Mouse (Mus musculus) left cerebral cortex, adult 9 months (tissue): ENCODE results near the gene Oscar.
A peak's percentile ranks its signal among the peaks of the same experiment; 100 is the strongest.

Source experiments
- DNase-seq, 2 experiments: peaks; one replicate each; pipeline ENCODE4 v3.0.0; 2022; ENCODE audit warnings: low spot score in 2 of 2

Oscar gene

DNA sequence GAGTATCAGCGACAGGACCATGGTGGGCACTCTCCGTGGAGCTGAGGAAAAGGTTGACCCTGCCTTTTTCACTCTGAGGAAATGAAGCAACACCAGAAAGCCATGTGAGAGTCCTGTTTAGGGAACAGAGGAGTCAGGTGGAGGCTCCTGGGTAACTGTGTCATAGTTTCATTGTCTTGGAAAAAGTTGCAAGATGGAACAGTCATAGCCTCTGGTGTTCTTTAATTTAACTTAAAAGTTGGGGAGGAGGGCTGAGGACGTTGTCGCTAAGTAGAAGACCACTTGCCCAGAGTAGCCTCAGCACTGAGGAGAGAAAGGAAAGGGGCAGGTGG is at the start of gene Oscar:
Gene Oscar, minus strand, starts transcription at position 101 of the 332 bp plus-strand sequence.
- DNase-seq, result no peak

DNA sequence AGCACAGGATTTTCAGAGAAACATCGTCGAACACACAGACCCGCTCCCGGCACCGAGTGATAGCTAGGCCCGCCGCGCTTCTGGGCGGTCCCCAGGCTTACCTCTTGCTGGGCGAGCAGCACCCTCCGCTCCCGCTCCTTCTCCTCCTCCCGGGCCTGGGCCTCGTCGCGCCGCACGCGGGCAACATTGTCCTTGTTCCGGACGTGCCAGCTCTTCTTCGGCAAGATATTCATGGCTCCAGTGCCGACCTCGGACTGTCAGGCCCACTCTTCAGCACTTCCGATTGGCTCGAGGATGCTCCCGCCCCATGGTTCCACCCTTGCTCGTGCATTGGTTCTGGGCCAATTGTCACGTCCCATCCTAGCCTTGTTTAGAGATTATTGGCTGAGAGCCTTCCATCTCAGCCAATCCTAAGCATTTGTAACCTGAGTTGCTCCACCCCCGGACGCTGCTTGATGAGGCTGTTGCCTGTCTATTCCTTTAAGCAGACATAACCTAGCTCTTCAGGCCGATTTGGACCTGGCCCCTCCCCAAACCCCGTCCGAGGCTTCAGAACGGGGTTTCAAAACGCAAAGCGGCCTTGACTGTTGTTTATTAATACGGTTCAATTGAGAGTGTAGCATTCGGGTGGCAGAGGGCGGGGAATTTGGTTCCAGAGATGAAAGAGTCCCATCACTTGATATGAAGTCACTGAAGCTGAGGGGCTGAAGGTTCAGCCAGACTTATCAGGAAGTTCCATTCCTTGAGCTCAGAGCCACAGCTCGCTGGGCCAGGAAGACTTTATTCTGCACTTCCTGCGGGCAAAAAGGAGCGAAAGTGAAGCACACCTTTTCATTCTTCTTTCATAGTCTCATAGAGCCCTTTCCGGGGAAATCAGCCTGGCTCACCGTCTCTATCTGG is 49.5 kb upstream of the Oscar start, which contains the start of gene Leng1:
Gene Leng1, minus strand, starts transcription at position 626 of the 900 bp plus-strand sequence.
- DNase-seq, result peak; percentile 92 to 98

DNA sequence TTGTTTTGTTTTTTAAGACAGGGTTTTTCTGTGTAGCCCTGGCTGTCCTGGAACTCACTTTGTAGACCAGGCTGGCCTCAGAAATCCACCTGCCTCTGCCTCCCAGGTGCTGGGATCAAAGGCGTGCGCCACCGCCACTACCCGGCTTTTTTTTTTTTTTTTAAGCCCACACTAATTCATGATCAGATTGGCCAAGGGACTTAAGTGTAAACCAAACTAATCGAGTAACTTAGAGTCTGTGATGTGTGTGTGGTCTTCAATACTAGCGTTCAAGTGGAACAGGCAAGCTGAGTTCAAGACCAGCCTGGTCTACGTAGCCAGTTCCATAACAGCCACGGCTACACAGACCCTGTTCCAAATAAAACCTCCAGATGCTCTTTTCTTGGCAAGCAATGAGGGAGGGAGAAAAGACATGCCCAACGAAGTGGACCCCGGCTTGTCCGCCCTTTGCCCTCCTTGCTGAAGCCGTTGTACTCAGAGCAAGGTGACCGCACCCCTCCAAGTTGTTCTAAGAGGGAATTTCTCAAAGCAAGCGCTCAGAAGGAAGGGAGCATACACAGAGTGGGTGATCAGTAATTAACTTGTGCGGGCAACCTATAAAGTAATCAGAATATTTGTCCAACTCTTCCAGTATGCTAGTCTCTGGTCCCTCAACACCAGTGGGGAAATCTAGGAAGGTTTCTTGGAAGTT is 48.7 kb upstream of the Oscar start:
- no peak for DNase-seq

DNA sequence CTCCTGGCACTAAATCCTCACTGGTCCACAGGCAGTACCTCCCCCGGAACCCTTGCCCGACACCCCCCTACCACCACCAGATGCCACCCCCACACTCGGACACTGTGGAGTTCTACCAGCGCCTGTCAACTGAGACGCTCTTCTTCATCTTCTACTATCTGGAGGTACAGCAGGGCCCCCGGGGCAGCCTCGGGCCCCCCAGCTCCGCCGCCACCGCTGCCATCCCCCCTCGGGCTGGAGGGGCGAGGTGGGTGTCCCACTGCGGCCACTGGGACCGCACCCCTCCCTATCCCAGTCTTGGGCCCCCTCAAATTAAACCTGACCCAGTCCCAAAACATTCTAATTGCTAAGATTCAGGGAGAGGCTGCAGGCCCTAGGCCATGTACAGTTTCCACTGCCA is 42.6 kb upstream of the Oscar start:
- no peak for DNase-seq

GRCm38 (mm10) chr7:3656966-3657365 is 41.0 kb upstream of the Oscar start:
- no peak for DNase-seq

DNA sequence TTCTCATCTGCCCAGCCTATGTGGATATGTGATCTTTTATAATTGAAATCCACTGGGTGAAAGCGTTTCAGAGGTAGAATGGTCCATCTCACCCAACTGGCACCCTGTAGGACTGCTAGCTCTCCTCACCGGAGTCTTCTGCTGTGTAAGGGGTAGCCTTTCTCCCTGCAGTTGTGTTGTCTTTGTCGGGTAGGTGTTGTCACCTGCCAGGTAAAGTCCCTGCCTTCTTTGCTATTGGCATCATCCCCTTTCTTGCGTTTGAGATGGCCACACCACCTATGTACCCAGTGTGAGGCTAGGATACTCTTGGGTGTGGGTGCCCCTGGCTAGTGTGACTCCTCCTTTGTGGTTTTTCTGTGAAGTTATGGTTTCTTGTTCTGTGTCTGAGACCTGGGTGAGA is 30.7 kb upstream of the Oscar start:
- DNase-seq, result no peak

GRCm38 (mm10) chr7:3646188-3646587 is 30.2 kb upstream of the Oscar start:
- DNase-seq, result no peak

DNA sequence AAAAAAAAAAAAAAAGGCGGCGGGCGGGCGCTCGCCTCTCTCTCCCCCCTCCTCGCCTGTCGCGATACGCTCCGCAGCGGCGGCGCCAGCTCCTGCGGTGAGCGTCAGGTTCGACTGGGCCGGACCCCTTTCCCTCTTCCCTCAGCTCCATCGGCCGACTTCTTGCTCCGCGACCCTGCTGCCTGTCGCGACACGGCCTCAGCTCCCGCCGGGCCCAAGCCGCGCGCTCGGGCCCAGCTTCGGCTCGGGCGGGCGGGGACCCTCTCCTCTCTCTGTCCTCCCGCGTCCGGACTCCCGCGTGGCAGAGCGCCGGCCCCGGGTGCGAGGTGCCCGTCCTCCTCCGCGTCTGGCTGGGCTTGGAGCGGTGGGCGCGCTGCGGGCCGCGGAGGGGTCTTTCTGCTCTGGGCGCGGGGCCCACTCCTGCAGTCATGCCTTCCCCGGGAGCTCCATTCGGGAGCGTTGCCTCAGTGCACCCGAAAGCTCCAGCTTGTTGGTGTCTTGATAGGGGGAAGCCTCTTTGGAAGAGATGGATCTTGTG is 29.6 kb upstream of the Oscar start:
- peak in 1 of 2 experiments; percentile 28 for DNase-seq

DNA sequence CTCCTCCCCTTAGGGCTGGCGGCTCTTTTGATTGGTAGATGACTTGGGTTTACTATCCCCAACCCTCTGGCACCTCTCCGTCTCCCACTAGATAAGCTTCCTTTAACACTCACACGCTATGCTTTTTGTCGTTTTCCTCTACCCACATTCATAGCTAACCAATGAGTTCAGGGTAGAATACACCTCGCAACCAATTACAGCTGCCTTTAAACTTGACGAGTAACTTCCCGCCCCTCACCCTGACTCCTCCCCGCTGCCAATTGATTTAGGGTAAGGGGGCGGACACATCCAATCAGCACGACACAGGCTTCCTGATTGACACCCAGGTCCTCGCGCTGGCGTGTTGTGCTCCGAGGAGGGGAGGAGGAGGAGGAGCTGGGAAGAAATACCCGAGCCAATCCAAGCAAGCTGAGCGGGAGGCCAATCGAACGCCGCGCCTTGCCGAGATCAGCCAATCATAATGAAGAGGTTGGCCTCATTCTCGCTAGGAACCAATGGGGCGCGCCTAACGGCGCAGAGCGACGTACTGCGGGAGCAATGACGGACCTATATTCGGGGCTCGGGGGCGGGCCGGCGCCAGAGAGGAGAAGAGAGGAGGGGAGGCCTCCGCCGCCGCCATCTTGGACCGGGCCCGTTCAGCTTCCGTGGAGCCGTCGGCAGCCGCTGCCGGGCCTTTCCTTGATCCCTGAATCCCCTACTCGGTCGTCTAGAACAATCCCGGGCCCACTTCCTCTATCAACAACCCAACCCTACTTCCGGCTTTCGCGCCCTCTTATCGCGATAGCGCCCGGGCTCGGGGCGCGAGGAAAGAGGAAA is 28.9 kb upstream of the Oscar start, which contains the start of gene Cnot3:
Gene Cnot3, plus strand, starts transcription at position 597 of the 816 bp plus-strand sequence.
- peak; percentile 100 for DNase-seq

DNA sequence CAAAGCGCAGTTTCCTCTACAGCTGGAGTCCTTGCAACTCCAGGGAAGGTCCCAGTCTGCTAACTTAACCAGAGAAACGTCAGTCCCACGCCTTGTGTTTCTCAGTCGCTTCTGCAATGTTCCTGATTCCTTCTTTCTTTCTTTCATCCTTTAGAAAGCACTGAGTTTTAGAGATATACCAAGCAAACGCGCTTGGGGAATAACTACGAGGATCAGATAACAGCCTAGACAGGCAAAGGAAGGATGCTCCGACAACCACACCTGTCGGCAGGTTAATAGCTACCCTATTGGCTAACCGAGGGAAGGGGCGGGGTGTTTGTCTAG is 28.4 kb upstream of the Oscar start:
- DNase-seq, result no peak

GRCm38 (mm10) chr7:3643843-3644242 is 27.9 kb upstream of the Oscar start:
- no peak for DNase-seq

DNA sequence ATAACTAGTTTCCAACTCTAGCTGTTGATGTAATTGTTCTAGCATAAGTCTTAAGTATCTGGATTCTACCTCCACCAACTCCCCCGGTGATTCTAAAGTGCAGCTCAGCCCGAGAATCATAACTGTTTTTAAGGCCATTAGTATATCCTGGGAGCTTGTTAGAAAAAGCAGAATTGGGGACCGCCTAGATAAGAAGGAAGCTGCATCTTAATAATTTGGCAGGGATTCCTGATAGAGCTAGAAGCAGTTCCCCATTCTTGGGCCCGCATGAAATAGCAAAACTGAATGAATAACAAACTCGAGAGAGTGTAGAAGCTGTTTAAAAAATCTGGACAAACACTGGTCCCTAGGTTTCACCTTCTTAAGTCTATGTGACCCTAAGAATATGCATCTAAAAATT is 27.5 kb upstream of the Oscar start:
- DNase-seq, result no peak

DNA sequence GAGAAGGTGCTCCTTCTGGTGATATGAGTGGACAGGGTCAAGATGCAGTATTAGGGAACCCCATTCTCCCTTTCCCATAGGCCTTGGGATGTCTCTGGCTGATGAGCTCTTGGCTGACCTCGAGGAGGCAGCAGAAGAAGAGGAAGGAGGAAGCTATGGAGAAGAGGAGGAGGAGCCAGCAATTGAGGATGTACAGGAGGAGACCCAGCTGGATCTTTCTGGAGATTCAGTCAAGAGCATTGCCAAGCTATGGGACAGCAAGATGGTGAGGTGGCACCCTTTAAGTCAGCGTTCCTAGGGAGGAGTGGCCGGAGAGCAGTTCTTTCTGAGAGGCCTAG is 14.5 kb upstream of the Oscar start:
- DNase-seq, result no peak

GRCm38 (mm10) chr7:3629543-3630477 is 13.9 kb upstream of the Oscar start, which contains the start of the genes Tfpt and Prpf31:
Gene Tfpt, minus strand, starts transcription at chr7:3629929.
Gene Prpf31, plus strand, starts transcription at chr7:3629985.
- peak; percentile 86 to 94 for DNase-seq

GRCm38 (mm10) chr7:3629030-3629429 is 13.1 kb upstream of the Oscar start:
- DNase-seq, result no peak

- peak; percentile 65 to 88 for DNase-seq
These were observed 1.5 kb upstream of the Oscar start, which contains the start of gene Ndufa3 for GRCm38 (mm10) chr7:3617242-3617995. Gene Ndufa3, plus strand, starts transcription at chr7:3617373.

- no peak for DNase-seq
These were observed 658 bp upstream of the Oscar start for GRCm38 (mm10) chr7:3616389-3617241.

DNA sequence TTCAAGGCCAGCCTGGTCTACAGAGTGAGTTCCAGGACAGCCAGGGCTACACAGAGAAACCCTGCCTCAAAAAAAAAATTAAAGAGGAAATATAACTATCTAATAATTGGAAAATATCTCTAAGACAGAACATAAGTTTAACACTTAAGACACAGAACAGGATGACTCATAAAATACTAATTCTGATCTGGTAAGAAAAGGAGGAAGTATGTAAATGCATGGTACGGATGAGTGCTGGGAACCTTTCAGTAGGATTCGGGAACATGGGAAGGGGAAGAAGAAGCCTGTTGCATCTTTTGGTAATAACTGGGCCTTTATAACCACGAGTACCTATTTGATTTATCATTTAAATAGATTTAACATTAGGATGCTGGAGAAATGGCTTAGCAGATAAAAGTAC is 1.9 kb downstream of the Oscar start:
- no peak for DNase-seq

DNA sequence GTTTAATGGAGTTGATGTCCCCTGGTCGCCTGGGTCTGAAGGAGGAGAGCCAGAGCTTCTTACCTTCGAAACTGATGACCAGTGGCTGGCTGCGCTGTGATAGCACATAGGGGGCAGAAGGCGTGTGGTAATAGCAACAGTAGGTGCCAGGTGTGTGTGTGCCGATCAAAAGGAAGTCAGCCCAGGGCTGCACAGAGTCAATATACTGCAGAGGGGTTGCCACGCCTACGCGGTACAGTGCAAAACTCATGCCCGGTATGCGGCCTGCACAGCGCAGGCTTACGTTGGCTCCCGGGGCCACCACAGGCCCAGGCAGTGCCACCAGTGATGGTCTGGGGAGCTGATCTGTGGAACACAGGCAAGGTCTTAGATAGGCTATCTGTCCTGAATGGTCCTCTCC is 5.0 kb downstream of the Oscar start:
- DNase-seq, result no peak
